Mouse (Mus musculus) myocyte (in vitro differentiated cells): ENCODE measurements around the gene Cacna1d.

ENCODE experiments used
- CEBPB ChIP-seq: IDR thresholded peaks from 2 replicates; pipeline ENCODE4 v1.6.1; 2011; ENCODE audit warnings: mild to moderate bottlenecking, moderate library complexity; ENCODE audit not compliant: poor library complexity, insufficient read depth, severe bottlenecking
- E2F4 ChIP-seq: IDR thresholded peaks from one replicate; pipeline ENCODE4 v1.6.1; 2011; ENCODE audit warnings: mild to moderate bottlenecking, control low read depth, moderate library complexity; ENCODE audit not compliant: insufficient read depth
- MAX ChIP-seq: IDR thresholded peaks from one replicate; pipeline ENCODE4 v1.6.1; 2011; ENCODE audit warnings: low read depth, mild to moderate bottlenecking, control low read depth
- MYOG ChIP-seq, 3 experiments: IDR thresholded peaks; one replicate each; pipeline ENCODE4 v1.6.1; 2011; ENCODE audit warnings: control low read depth in 2 of 3, low read depth in 2 of 3, mild to moderate bottlenecking in 2 of 3; ENCODE audit not compliant: insufficient read length in 2 of 3, control insufficient read depth in 1 of 3, insufficient read depth in 1 of 3
- POLR2A ChIP-seq: IDR thresholded peaks from one replicate; pipeline ENCODE4 v1.6.1; 2011; ENCODE audit warnings: low read depth, mild to moderate bottlenecking, control low read depth, moderate library complexity; ENCODE audit not compliant: insufficient read length
- POLR2AphosphoS2 ChIP-seq: IDR thresholded peaks from one replicate; pipeline ENCODE4 v1.6.1; 2011; ENCODE audit warnings: low read depth, control low read depth; ENCODE audit not compliant: insufficient read length
- REST ChIP-seq: IDR thresholded peaks from one replicate; pipeline ENCODE4 v1.6.1; 2011; ENCODE audit warnings: mild to moderate bottlenecking, control low read depth, moderate library complexity; ENCODE audit not compliant: insufficient read depth, insufficient read length
- SRF ChIP-seq: IDR thresholded peaks from one replicate; pipeline ENCODE4 v1.6.1; 2011; ENCODE audit warnings: low read depth; ENCODE audit not compliant: control insufficient read depth, insufficient read length
- TCF12 ChIP-seq: IDR thresholded peaks from one replicate; pipeline ENCODE4 v1.6.1; 2011; ENCODE audit warnings: mild to moderate bottlenecking, control low read depth; ENCODE audit not compliant: poor library complexity, insufficient read depth, severe bottlenecking
- TCF3 ChIP-seq: IDR thresholded peaks from one replicate; pipeline ENCODE4 v1.6.1; 2011; ENCODE audit warnings: low read depth, control low read depth; ENCODE audit not compliant: insufficient read length
- USF1 ChIP-seq: IDR thresholded peaks from one replicate; pipeline ENCODE4 v1.6.1; 2011; ENCODE audit warnings: low read depth, mild to moderate bottlenecking, control low read depth, moderate library complexity

GRCm38 (mm10) chr14:30136965-30137364, 354.3 kb downstream of the Cacna1d start:
- TF ChIP-seq CEBPB (no peak), POLR2A (no peak), TCF12 (peak; percentile 58), POLR2AphosphoS2 (no peak), MYOG (IDR thresholded peaks at IDR 0.05; ENCODE audit: control insufficient read depth in 1 of 3, insufficient read depth in 1 of 3, insufficient read length in 2 of 3, low read depth in 2 of 3) (peak; percentile 13 to 94 (median 92)), USF1 (no peak), REST (no peak), MAX (no peak), E2F4 (no peak), TCF3 (peak; percentile 78), SRF (no peak)
